Mouse (Mus musculus) midbrain, embryonic 14.5 days (tissue): ENCODE data around the gene Sel1l. TPM values are rescaled to one million over a fixed set of nuclear protein-coding genes. Genes with fewer than 3 reads are reported as not detected.
"Not testable (repeated sequence)": the region's sequence is repeated elsewhere in the genome, so short reads cannot be mapped to it uniquely, and the experiment has no call there.

Source experiments
- ATAC-seq: fragments of 200-750 bp; cut with Nextera tagmentation; 2 replicates; pipeline ENCODE4 v1.8.0; 2017; ENCODE audit warnings: moderate number of reproducible peaks, moderate library complexity; ENCODE audit not compliant: low FRiP score, low TSS enrichment
- DNase-seq: peaks from one replicate; pipeline ENCODE4 v3.0.0-alpha.2; 2015
- H3K27ac ChIP-seq: fragments of 300-500 bp; sonication (generic); replicated peaks from 2 replicates; pipeline ENCODE4 v1.5.1; 2014; ENCODE audit warnings: mild to moderate bottlenecking, low read depth, low read length, moderate library complexity
- H3K27me3 ChIP-seq: fragments of 300-500 bp; sonication (generic); 2 replicates; pipeline ENCODE4 v1.6.1; 2014; ENCODE audit warnings: low read length, control low read depth, mixed read lengths; ENCODE audit not compliant: control insufficient read depth, insufficient read depth
- H3K36me3 ChIP-seq: fragments of 300-500 bp; sonication (generic); 2 replicates; pipeline ENCODE4 v1.6.1; 2014; ENCODE audit warnings: low read length, control low read depth; ENCODE audit not compliant: control insufficient read depth, insufficient read depth
- H3K4me1 ChIP-seq: fragments of 300-500 bp; sonication (generic); 2 replicates; pipeline ENCODE4 v1.6.1; 2014; ENCODE audit warnings: mild to moderate bottlenecking, antibody characterized with exemption, low read length, control low read depth; ENCODE audit not compliant: control insufficient read depth, insufficient read depth
- H3K4me2 ChIP-seq: fragments of 300-500 bp; sonication (generic); 2 replicates; pipeline ENCODE4 v1.6.1; 2014; ENCODE audit warnings: mild to moderate bottlenecking, low read length, moderate library complexity
- H3K4me3 ChIP-seq: fragments of 300-500 bp; sonication (generic); replicated peaks from 2 replicates; pipeline ENCODE4 v1.5.1; 2014; ENCODE audit warnings: low read depth, low read length
- H3K9ac ChIP-seq: fragments of 300-500 bp; sonication (generic); replicated peaks from 2 replicates; pipeline ENCODE4 v1.6.1; 2014; ENCODE audit warnings: mild to moderate bottlenecking, low read length, moderate library complexity
- H3K9me3 ChIP-seq: fragments of 300-500 bp; sonication (generic); 2 replicates; pipeline ENCODE4 v1.6.1; 2016; ENCODE audit warnings: low read length, control low read depth, mixed read lengths; ENCODE audit not compliant: control insufficient read depth
- WGBS: fragments of 180-500 bp; shearing (Covaris S2); extraction: QIAGEN DNeasy Blood & Tissue Kit; methylation state at CpG from one replicate; pipeline ENCODE4 v1.1.7; 2014; 5-methylcytosine and 5-hydroxymethylcytosine counted together
- polyA plus RNA-seq: library from polyadenylated mRNA; unstranded; fragments of >200 nt; fragmentation: Nextera tagmentation; extraction: Ambion mirVana; gene quantifications from 2 replicates; pipeline ENCODE4 v1.2.1, GENCODE M21; 2014

Sel1l gene
- polyA plus RNA-seq, 1 experiment from 2014 or later, result 106 TPM

DNA sequence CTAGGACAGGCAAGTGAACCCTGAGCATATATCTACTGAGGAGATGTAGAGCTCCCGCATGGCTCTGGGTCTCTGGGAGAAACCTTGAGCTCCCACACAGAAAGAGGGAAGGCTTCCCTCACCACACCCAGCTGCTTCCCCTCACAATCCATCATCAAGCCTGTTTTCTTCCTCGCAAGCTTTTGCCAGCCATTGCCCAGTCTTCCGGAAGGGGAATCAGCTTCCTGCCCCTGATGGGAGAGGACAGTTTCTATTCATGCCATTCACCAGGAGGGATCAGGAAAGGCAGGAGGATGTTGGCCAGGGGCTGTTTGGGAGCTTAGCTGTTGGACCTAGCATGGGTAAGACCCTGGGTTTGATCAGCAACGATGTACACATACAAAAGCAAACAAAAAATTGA lies 52.2 kb downstream of the Sel1l start:
- WGBS, result 84% methylated on average over 4 of the region's 4 CpGs
- ATAC-seq (no peak), DNase-seq (no peak)
- no peak overlapping the region for H3K9ac ChIP-seq
- no peaks in the 10 kb centered on the region for H3K9me3 ChIP-seq
- no peaks in the 10 kb centered on the region for H3K27me3 ChIP-seq
- no peaks in the 10 kb centered on the region for H3K4me1 ChIP-seq
- H3K4me2 ChIP-seq, result no peak overlapping the region
- H3K27ac ChIP-seq, result no peak overlapping the region
- H3K36me3 ChIP-seq, result no peaks in the 10 kb centered on the region
- H3K4me3 ChIP-seq, result no peak overlapping the region

GRCm38 (mm10) chr12:91793266-91793665 lies 55.7 kb downstream of the Sel1l start:
- Histone ChIP-seq H3K36me3 (no peaks in the 10 kb centered on the region), H3K4me1 (no peaks in the 10 kb centered on the region), H3K9ac (no peak overlapping the region), H3K27me3 (no peaks in the 10 kb centered on the region), H3K4me2 (no peak overlapping the region), H3K9me3 (no peaks in the 10 kb centered on the region), H3K4me3 (no peak overlapping the region), H3K27ac (no peak overlapping the region)
- no peak for ATAC-seq
- no peak for DNase-seq
- WGBS, result 79% methylated on average over 8 of the region's 8 CpGs

- Histone ChIP-seq H3K27ac (no peak overlapping the region), H3K9me3 (no peaks in the 10 kb centered on the region), H3K4me1 (no peaks in the 10 kb centered on the region), H3K36me3 (no peaks in the 10 kb centered on the region), H3K4me2 (no peak overlapping the region), H3K27me3 (no peaks in the 10 kb centered on the region), H3K9ac (no peak overlapping the region), H3K4me3 (no peak overlapping the region)
- DNase-seq (no peak), ATAC-seq (no peak)
- 78% methylated on average over 4 of the region's 4 CpGs for WGBS
These were observed 57.1 kb downstream of the Sel1l start for GRCm38 (mm10) chr12:91791822-91792221.

DNA sequence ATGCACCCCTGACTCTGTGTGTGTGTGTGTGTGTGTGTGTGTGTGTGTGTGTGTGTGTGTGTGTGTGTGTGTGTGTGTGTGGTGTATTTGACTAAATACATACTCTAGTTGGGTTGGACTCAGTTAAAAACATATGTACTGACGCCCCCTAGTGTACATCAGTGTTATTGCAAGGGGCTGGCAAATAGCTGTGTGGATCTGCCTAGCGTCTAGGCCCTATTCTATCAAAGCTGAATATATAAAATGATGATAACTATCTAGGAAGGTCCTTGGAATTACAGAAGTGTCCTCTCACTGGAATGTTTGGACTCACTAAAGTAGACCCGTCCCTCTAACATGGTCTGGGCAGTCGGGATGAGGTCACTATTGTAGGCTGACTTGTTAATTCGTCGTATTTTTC lies 59.2 kb downstream of the Sel1l start:
- H3K9me3 ChIP-seq, result no peaks in the 10 kb centered on the region
- H3K4me1 ChIP-seq, result no peaks in the 10 kb centered on the region
- 51% methylated on average over 6 of the region's 6 CpGs for WGBS
- no peak overlapping the region for H3K4me3 ChIP-seq
- H3K9ac ChIP-seq, result no peak overlapping the region
- peak; percentile 78 for DNase-seq
- H3K36me3 ChIP-seq, result no peaks in the 10 kb centered on the region
- H3K27me3 ChIP-seq, result no peaks in the 10 kb centered on the region
- H3K27ac ChIP-seq, result no peak overlapping the region
- H3K4me2 ChIP-seq, result no peak overlapping the region
- ATAC-seq, result peak; percentile 40; the same call in 1 of the 2 replicates

DNA sequence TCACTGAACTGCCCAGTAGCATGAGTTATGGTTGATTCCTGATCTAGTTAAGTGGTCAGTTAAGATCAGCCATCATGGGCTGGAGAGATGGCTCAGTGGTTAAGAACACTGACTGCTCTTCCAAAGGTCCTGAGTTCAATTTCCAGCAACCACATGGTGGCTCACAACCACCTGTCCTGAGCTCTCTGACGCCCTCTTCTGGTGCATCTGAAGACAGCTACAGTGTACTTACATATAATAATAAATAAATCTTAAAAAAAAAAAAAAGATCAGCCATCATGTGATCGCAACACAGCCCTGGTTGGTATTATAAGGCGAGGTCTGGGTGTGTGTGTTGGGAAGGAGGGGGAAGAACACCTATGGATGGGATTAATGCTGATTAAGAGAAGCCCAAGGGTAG lies 60.5 kb downstream of the Sel1l start:
- not testable (repeated sequence) for DNase-seq, H3K27ac ChIP-seq, H3K4me3 ChIP-seq, H3K36me3 ChIP-seq, H3K4me1 ChIP-seq, ATAC-seq, H3K27me3 ChIP-seq, H3K9ac ChIP-seq, H3K9me3 ChIP-seq, H3K4me2 ChIP-seq
- WGBS, result 63% methylated on average over 3 of the region's 3 CpGs

GRCm38 (mm10) chr12:91787959-91788437 lies 61.0 kb downstream of the Sel1l start, which contains the start of gene Ston2:
Gene Ston2 (minus strand): TSS chr12:91788387.
- Histone ChIP-seq H3K9me3 (no peaks in the 10 kb centered on the region), H3K36me3 (no peaks in the 10 kb centered on the region), H3K4me1 (no peaks in the 10 kb centered on the region), H3K27me3 (no peaks in the 10 kb centered on the region), H3K9ac (no peak within 1 kb of the TSS), H3K4me2 (no peak within 1 kb of the TSS), H3K4me3 (no peak within 1 kb of the TSS), H3K27ac (no peak within 1 kb of the TSS)
- DNase-seq (no peak), ATAC-seq (no peak)
- whole genome bisulfite sequencing, result 91% methylated on average over 9 of the region's 9 CpGs

- Histone ChIP-seq H3K27me3 (no peaks in the 10 kb centered on the region), H3K9me3 (no peaks in the 10 kb centered on the region), H3K4me2 (no peak overlapping the region), H3K36me3 (no peaks in the 10 kb centered on the region), H3K9ac (no peak overlapping the region), H3K4me3 (no peak overlapping the region), H3K4me1 (no peaks in the 10 kb centered on the region), H3K27ac (no peak overlapping the region)
- WGBS, result 62% methylated on average over 10 of the region's 10 CpGs
- ATAC-seq (no peak), DNase-seq (no peak)
These were observed 62.6 kb downstream of the Sel1l start for GRCm38 (mm10) chr12:91786355-91786754.

DNA sequence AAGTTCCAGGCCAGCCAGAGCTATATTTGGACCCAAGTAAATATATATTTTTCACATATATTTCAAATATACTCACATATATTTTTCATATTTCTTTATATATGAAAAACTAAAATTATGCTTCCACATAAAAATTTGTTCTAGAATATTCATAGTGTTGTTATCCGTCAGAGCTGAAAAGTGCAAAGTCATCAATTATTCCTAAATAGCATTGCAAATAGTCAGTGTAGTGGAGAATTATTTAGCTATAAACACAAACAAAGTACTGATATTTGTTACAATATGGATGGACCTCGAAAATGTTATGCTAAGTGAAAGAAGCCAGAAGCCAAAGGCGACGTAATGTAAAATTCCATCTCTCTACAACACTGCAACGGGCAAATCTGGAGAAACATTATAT lies 67.5 kb downstream of the Sel1l start:
- no peaks in the 10 kb centered on the region; the same call in 1 of the 2 replicates for H3K4me1 ChIP-seq
- H3K27ac ChIP-seq, result no peak overlapping the region
- H3K27me3 ChIP-seq, result 0 out of 2 replicates have a peak, but pooled peaks cover 2% of the 10 kb centered on the region
- H3K4me2 ChIP-seq, result no peak overlapping the region
- WGBS, result 89% methylated on average over 5 of the region's 5 CpGs
- no peaks in the 10 kb centered on the region for H3K36me3 ChIP-seq
- H3K9ac ChIP-seq, result no peak overlapping the region
- no peaks in the 10 kb centered on the region for H3K9me3 ChIP-seq
- ATAC-seq, result no peak
- no peak overlapping the region for H3K4me3 ChIP-seq
- no peak for DNase-seq

- 78% methylated on average over 3 of the region's 3 CpGs for WGBS
- H3K9me3 ChIP-seq, result no peaks in the 10 kb centered on the region
- no peaks in the 10 kb centered on the region for H3K36me3 ChIP-seq
- 0 out of 2 replicates have a peak, but pooled peaks cover 2% of the 10 kb centered on the region for H3K27me3 ChIP-seq
- H3K4me3 ChIP-seq, result no peak overlapping the region
- H3K9ac ChIP-seq, result no peak overlapping the region
- no peak overlapping the region for H3K27ac ChIP-seq
- DNase-seq, result no peak
- no peaks in the 10 kb centered on the region; the same call in 1 of the 2 replicates for H3K4me1 ChIP-seq
- H3K4me2 ChIP-seq, result no peak overlapping the region
- ATAC-seq, result no peak
These were observed 68.4 kb downstream of the Sel1l start for GRCm38 (mm10) chr12:91780531-91780930.
